Mouse (Mus musculus) kidney, postnatal 36 days (tissue): ENCODE measurements around the gene Gm3646.

Experiments used
- DNase-seq, 2 experiments: peaks; one replicate each; pipeline ENCODE4 v3.0.0; 2021 to 2022; ENCODE audit warnings: mixed read lengths in 2 of 2

The Gm3646 gene

GRCm38 (mm10) chr1:39779111-39779980, 25.8 kb downstream of the Gm3646 start:
- DNase-seq, result no peak

- DNase-seq, result no peak
Measured at GRCm38 (mm10) chr1:39773991-39774729, 31.0 kb downstream of the Gm3646 start.

- DNase-seq, result no peak
Measured at GRCm38 (mm10) chr1:39773551-39773950, 31.6 kb downstream of the Gm3646 start.

- no peak for DNase-seq
Measured at GRCm38 (mm10) chr1:39772401-39773095, 32.6 kb downstream of the Gm3646 start.

- DNase-seq, result peak in 1 of 2 experiments; percentile 8
Measured at GRCm38 (mm10) chr1:39770436-39770835, 34.7 kb downstream of the Gm3646 start.

GRCm38 (mm10) chr1:39768017-39768416, 37.1 kb downstream of the Gm3646 start:
- no peak for DNase-seq

GRCm38 (mm10) chr1:39765854-39766493, 39.2 kb downstream of the Gm3646 start:
- DNase-seq, result peak in 1 of 2 experiments; percentile 27

GRCm38 (mm10) chr1:39762025-39762370, 43.1 kb downstream of the Gm3646 start:
- peak; percentile 90 to 96 for DNase-seq

GRCm38 (mm10) chr1:39761211-39762024, 43.7 kb downstream of the Gm3646 start:
- DNase-seq, result peak; percentile 80 to 81

- DNase-seq, result no peak
Measured at GRCm38 (mm10) chr1:39760181-39760715, 44.9 kb downstream of the Gm3646 start.

GRCm38 (mm10) chr1:39759231-39760175, 45.6 kb downstream of the Gm3646 start:
- DNase-seq, result peak; percentile 26 to 41

- DNase-seq, result peak; percentile 50 to 52
Measured at GRCm38 (mm10) chr1:39758244-39758643, 46.9 kb downstream of the Gm3646 start.

- no peak for DNase-seq
Measured at GRCm38 (mm10) chr1:39756952-39757351, 48.2 kb downstream of the Gm3646 start.

- no peak for DNase-seq
Measured at GRCm38 (mm10) chr1:39754224-39754957, 50.7 kb downstream of the Gm3646 start.
